Mouse (Mus musculus): ENCODE results near the gene Prmt7. TPM values are rescaled to one million over a fixed set of nuclear protein-coding genes. Genes with fewer than 3 reads are reported as not detected.

Gene Prmt7
- polyA plus RNA-seq, 1 experiment = 17.7 TPM

- no peak for DNase-seq
- 96% methylated on average over 3 of the region's 3 CpGs for WGBS
- 0 out of 2 replicates have a peak, but pooled peaks cover 1% of the 10 kb centered on the region for H3K36me3 ChIP-seq (ENCODE audit: control insufficient read depth, insufficient read depth, low read length)
- no peak overlapping the region for H3K4me3 ChIP-seq (ENCODE audit: insufficient read depth, low read depth, low read length)
- peaks cover 4% of the 10 kb centered on the region; the same call in 1 of the 2 replicates for H3K4me1 ChIP-seq (ENCODE audit: control insufficient read depth, insufficient read depth, low read length)
- no peaks in the 10 kb centered on the region for H3K27me3 ChIP-seq (replicated peaks; ENCODE audit: control insufficient read depth, insufficient read depth, low read length)
- TF ChIP-seq POLR2A (IDR thresholded peaks at IDR 0.05; ENCODE audit: low read depth, low read length) (no peak), CTCF (conservative IDR thresholded peaks at IDR 0.05; ENCODE audit: insufficient read depth, insufficient read length, low read depth, low read length) (no peak)
- no peak overlapping the region for H3K27ac ChIP-seq (ENCODE audit: insufficient read depth, low read depth, low read length)
These were observed 3.2 kb downstream of the Prmt7 start for GRCm38 (mm10) chr8:106213959-106214358.

GRCm38 (mm10) chr8:106219620-106220019 lies 8.9 kb downstream of the Prmt7 start:
- Histone ChIP-seq H3K27me3 (replicated peaks; ENCODE audit: control insufficient read depth, insufficient read depth, low read length) (no peaks in the 10 kb centered on the region), H3K36me3 (ENCODE audit: control insufficient read depth, insufficient read depth, low read length) (0 out of 2 replicates have a peak, but pooled peaks cover 1% of the 10 kb centered on the region)

GRCm38 (mm10) chr8:106226589-106226988 lies 15.9 kb downstream of the Prmt7 start:
- DNase-seq = peak; percentile 51
- Histone ChIP-seq H3K27ac (ENCODE audit: insufficient read depth, low read depth, low read length) (no peak overlapping the region), H3K36me3 (ENCODE audit: control insufficient read depth, insufficient read depth, low read length) (no peaks in the 10 kb centered on the region; the same call in 1 of the 2 replicates), H3K27me3 (replicated peaks; ENCODE audit: control insufficient read depth, insufficient read depth, low read length) (no peaks in the 10 kb centered on the region), H3K4me3 (ENCODE audit: insufficient read depth, low read depth, low read length) (no peak overlapping the region), H3K4me1 (ENCODE audit: control insufficient read depth, insufficient read depth, low read length) (no peaks in the 10 kb centered on the region)
- WGBS = 42% methylated on average over 9 of the region's 9 CpGs
- TF ChIP-seq POLR2A (IDR thresholded peaks at IDR 0.05; ENCODE audit: low read depth, low read length) (no peak), CTCF (conservative IDR thresholded peaks at IDR 0.05; ENCODE audit: insufficient read depth, insufficient read length, low read depth, low read length) (peak; percentile 75)

More at GRCm38 (mm10) chr8:106219620-106220019, 8.9 kb downstream of the Prmt7 start:
- no peak for DNase-seq
- Histone ChIP-seq H3K4me1 (ENCODE audit: control insufficient read depth, insufficient read depth, low read length) (no peaks in the 10 kb centered on the region), H3K4me3 (ENCODE audit: insufficient read depth, low read depth, low read length) (no peak overlapping the region), H3K27ac (ENCODE audit: insufficient read depth, low read depth, low read length) (no peak overlapping the region)
- TF ChIP-seq POLR2A (IDR thresholded peaks at IDR 0.05; ENCODE audit: low read depth, low read length) = no peak
- no peak for TF ChIP-seq CTCF (conservative IDR thresholded peaks at IDR 0.05; ENCODE audit: insufficient read depth, insufficient read length, low read depth, low read length)
- 90% methylated on average over 3 of the region's 3 CpGs for WGBS

GRCm38 (mm10) chr8:106231536-106231935 lies 20.8 kb downstream of the Prmt7 start:
- Histone ChIP-seq H3K27me3 (replicated peaks; ENCODE audit: control insufficient read depth, insufficient read depth, low read length) (no peaks in the 10 kb centered on the region), H3K4me3 (ENCODE audit: insufficient read depth, low read depth, low read length) (no peak overlapping the region), H3K36me3 (ENCODE audit: control insufficient read depth, insufficient read depth, low read length) (no peaks in the 10 kb centered on the region; the same call in 1 of the 2 replicates), H3K4me1 (ENCODE audit: control insufficient read depth, insufficient read depth, low read length) (peaks cover under 1% of the 10 kb centered on the region; the same call in 1 of the 2 replicates), H3K27ac (ENCODE audit: insufficient read depth, low read depth, low read length) (no peak overlapping the region)
- DNase-seq = no peak
- WGBS = 66% methylated on average over 7 of the region's 7 CpGs
- TF ChIP-seq POLR2A (IDR thresholded peaks at IDR 0.05; ENCODE audit: low read depth, low read length) (no peak), CTCF (conservative IDR thresholded peaks at IDR 0.05; ENCODE audit: insufficient read depth, insufficient read length, low read depth, low read length) (no peak)

GRCm38 (mm10) chr8:106232751-106233150 lies 22.0 kb downstream of the Prmt7 start:
- WGBS = 58% methylated on average over 3 of the region's 3 CpGs
- Histone ChIP-seq H3K36me3 (ENCODE audit: control insufficient read depth, insufficient read depth, low read length) (no peaks in the 10 kb centered on the region; the same call in 1 of the 2 replicates), H3K4me1 (ENCODE audit: control insufficient read depth, insufficient read depth, low read length) (peaks cover 4% of the 10 kb centered on the region), H3K27ac (ENCODE audit: insufficient read depth, low read depth, low read length) (no peak overlapping the region), H3K27me3 (replicated peaks; ENCODE audit: control insufficient read depth, insufficient read depth, low read length) (no peaks in the 10 kb centered on the region), H3K4me3 (ENCODE audit: insufficient read depth, low read depth, low read length) (no peak overlapping the region)
- no peak for DNase-seq
- TF ChIP-seq POLR2A (IDR thresholded peaks at IDR 0.05; ENCODE audit: low read depth, low read length) (no peak), CTCF (conservative IDR thresholded peaks at IDR 0.05; ENCODE audit: insufficient read depth, insufficient read length, low read depth, low read length) (no peak)

GRCm38 (mm10) chr8:106234567-106235261 lies 24.0 kb downstream of the Prmt7 start:
- no peaks in the 10 kb centered on the region; the same call in 1 of the 2 replicates for H3K36me3 ChIP-seq (ENCODE audit: control insufficient read depth, insufficient read depth, low read length)
- DNase-seq = no peak
- no peak overlapping the region for H3K27ac ChIP-seq (ENCODE audit: insufficient read depth, low read depth, low read length)

GRCm38 (mm10) chr8:106237106-106237505 lies 26.4 kb downstream of the Prmt7 start:
- Histone ChIP-seq H3K27me3 (replicated peaks; ENCODE audit: control insufficient read depth, insufficient read depth, low read length) (no peaks in the 10 kb centered on the region), H3K36me3 (ENCODE audit: control insufficient read depth, insufficient read depth, low read length) (no peaks in the 10 kb centered on the region; the same call in 1 of the 2 replicates), H3K4me3 (ENCODE audit: insufficient read depth, low read depth, low read length) (no peak overlapping the region), H3K27ac (ENCODE audit: insufficient read depth, low read depth, low read length) (no peak overlapping the region), H3K4me1 (ENCODE audit: control insufficient read depth, insufficient read depth, low read length) (peaks cover 4% of the 10 kb centered on the region)
- TF ChIP-seq CTCF (conservative IDR thresholded peaks at IDR 0.05; ENCODE audit: insufficient read depth, insufficient read length, low read depth, low read length) = no peak
- TF ChIP-seq POLR2A (IDR thresholded peaks at IDR 0.05; ENCODE audit: low read depth, low read length) = no peak
- WGBS = 52% methylated on average over 5 of the region's 5 CpGs
- peak; percentile 82 for DNase-seq

More at GRCm38 (mm10) chr8:106234567-106235261, 24.0 kb downstream of the Prmt7 start:
- Histone ChIP-seq H3K4me3 (ENCODE audit: insufficient read depth, low read depth, low read length) (no peak overlapping the region), H3K4me1 (ENCODE audit: control insufficient read depth, insufficient read depth, low read length) (peaks cover 4% of the 10 kb centered on the region), H3K27me3 (replicated peaks; ENCODE audit: control insufficient read depth, insufficient read depth, low read length) (no peaks in the 10 kb centered on the region)
- 85% methylated on average over 17 of the region's 17 CpGs for WGBS
- no peak for TF ChIP-seq POLR2A (IDR thresholded peaks at IDR 0.05; ENCODE audit: low read depth, low read length)
- no peak for TF ChIP-seq CTCF (conservative IDR thresholded peaks at IDR 0.05; ENCODE audit: insufficient read depth, insufficient read length, low read depth, low read length)
